Mouse (Mus musculus): ENCODE data around the gene Il9r.
"Not testable (repeated sequence)": the region's sequence is repeated elsewhere in the genome, so short reads cannot be mapped to it uniquely, and the experiment has no call there.

Gene Il9r

DNA sequence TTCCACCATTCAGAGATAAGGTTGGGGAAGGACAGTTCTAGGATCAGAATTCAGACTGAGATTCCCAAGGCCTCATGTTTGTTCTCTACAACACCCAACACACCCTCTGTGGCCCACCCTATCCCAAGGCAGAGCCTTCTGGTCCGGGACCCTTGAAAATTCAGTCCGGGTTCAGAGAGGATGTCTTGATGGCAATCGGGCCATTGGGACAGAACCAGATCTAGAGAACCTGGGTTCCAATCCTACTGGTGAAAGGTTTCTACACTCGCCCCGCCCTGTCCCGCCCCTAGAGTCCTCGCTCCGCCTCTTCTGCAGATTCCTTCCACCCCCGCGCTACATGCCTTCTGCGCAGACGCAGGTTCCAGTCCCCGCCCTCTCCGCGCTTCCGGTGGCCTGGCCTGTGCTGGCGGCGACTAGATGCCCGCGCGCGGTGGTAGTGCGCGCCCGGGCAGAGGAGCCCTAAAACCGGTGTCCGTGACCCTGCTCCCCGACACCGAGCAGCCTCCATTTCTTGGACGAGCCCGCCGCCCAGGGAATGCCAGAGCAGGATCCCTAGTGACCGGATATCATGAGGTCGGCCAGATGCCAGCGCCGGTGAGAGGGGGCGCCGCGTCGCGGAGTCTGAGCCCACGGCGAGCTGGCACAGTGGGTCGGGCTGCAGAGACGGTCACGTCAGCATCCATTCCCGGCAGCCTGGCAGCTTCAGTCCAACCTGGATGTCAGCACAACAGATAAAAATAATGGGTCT lies 26.2 kb upstream of the Il9r start, which contains the start of gene Mpg:
Gene Mpg, plus strand, starts transcription at position 382 of the 748 bp plus-strand sequence.
- DNase-seq (ENCODE audit: low read depth), result peak; percentile 81

- no peak for DNase-seq (ENCODE audit: low read depth)
Observed at GRCm38 (mm10) chr11:32225222-32226104, 25.4 kb upstream of the Il9r start.

GRCm38 (mm10) chr11:32224468-32225139 lies 24.5 kb upstream of the Il9r start:
- no peak for DNase-seq (ENCODE audit: low read depth)

DNA sequence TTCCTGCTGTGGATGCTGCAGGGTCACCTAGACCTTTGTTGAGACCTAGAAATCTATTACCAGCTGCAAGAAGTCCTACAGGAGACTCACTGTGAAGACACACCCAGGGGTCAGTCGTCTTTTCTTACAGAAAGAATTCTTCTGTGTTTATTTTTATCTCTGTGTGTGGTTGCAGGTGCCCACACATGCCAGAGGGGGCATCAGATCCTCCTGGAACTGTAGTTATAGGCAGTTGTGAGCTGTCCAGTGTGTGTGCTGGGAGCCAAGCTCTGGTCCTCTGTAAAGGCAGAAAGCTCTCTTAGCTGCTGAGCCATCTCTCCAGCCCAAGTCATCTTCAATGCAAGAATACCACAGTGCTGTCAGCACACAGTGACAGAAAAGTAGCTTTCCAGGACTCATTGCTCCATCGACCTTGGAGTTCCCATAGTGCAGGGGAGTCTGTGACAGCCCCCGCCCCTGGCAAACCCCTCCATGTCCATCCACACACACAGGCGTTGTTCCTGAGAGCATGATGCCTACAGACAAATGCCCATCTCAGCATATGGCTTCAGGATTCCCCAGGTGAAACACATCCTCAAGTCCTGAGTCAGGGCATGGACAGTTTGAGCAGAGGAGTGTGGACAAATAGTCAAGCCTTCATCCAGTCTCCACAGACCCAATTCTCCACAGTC lies 23.4 kb upstream of the Il9r start:
- no peak for DNase-seq (ENCODE audit: low read depth)

DNA sequence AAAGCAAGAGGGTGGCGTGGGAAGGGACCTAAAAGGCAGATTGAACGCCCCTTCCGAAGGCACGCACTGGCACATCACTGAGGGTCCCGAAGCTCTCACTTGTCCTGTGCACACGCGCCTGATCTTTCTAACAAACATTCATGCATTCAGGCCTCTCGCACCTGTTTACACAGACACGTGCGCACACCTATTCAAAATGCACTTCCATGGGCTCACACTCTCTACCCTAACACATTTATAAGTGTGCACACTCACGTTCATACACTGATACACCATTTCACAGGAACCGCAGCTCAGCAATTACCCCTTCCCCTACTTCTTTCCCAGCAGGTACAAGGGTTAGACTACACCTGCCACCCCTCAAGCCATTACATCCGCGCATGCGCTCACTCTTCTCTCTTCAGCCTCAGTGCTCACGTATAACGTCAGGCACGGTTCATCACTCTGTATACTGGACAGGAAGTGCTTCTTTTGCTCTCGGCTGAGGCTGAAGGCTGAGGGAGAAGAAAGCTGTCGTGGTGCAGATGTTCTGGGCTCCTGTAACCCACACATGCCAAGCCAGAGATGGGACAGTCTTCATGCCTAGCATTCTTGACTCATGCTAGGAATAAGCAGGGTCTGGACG lies 22.6 kb upstream of the Il9r start:
- no peak for DNase-seq (ENCODE audit: low read depth)

DNA sequence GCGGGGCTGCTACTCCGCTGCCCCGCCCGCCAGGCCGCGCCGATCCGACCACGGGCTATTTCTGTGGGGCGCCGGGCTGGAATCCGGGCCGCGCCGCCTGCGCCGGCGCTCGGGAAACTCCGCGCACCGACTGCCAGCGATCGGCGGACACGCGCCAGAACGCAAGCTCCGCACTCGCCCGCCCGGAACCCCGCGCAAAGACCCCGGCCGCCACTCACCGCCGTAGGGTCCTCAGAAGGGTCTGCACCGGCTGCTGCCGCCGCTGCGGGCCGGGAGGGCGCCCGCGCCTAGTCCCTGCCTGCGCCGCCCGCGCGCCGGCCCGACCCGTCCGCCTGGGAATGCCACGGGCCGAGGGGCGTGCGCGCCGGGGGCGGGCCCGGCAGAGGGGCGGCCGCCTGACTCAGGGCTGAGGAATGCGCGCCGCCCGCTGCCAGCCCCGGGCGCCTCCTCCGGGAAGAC lies 21.9 kb upstream of the Il9r start, which contains the start of gene Rhbdf1:
Gene Rhbdf1, minus strand, starts transcription at position 350 of the 459 bp plus-strand sequence.
- no peak for DNase-seq (ENCODE audit: low read depth)

DNA sequence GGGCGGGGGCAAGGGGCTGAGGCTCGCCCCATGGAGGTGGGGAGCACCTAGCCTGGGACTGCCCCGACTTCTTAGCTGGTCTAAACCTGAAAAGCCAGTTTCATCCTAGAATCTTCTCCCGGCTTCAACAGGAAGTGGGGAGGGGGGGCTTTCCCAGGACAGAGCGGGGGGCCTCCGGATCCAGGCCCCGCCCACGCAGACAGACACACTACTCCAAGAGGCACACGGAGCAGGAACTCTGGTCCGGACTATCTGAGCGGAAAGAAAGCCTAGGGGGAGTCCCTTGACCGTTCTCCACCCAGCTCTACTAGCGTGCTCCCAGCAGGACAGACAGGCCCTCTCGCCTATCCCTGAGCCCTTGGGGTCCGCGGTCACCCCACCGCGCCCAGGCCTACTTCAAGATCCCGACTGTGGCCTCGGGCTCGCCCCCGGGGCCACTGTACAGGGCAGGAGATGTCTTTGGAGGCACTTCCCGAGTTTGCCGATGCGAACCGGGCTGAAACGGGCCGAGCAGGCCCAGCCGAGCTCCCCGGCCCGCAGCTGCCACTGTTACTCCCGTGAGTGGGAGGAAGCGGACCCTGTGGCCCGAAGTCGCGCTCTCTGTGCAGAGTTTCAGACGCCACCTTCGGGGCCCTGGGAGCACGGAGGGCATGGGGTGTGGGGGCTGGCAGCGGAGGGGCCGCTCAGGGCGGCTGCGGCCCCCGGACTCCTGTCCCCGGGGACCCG lies 21.3 kb upstream of the Il9r start:
- DNase-seq (ENCODE audit: low read depth), result no peak

DNA sequence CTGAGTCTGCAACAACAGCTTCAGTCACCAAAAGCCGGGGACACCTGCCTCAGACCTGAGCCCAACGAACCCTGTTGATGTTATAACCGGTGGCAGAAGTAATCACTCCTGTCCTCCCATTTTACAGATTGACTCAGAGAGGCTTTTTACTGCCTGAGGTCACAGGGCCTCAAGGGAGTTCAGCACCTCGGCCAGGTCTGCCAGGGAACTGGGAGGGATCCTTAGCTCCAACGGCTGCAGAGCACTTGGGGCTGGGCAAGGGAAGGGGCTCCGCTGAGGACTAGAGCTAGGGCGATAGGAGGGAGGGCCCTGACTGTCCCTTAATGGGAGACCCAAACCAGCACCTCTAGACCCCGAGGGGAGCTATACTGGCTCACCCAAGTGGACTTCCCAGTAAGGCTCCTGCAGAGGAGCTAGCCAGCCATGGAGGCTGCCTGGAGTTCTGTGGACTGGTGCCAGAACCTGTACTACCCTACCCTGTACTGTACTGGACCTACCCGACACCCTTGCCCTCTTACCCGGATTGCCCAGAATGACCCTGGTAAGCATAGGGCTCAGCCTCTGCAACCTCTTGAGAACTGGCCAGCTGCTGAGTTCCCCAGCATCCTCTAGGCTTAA lies 20.6 kb upstream of the Il9r start:
- DNase-seq (ENCODE audit: low read depth), result no peak

- no peak for DNase-seq (ENCODE audit: low read depth)
Observed at GRCm38 (mm10) chr11:32219287-32219686, 19.2 kb upstream of the Il9r start.

DNA sequence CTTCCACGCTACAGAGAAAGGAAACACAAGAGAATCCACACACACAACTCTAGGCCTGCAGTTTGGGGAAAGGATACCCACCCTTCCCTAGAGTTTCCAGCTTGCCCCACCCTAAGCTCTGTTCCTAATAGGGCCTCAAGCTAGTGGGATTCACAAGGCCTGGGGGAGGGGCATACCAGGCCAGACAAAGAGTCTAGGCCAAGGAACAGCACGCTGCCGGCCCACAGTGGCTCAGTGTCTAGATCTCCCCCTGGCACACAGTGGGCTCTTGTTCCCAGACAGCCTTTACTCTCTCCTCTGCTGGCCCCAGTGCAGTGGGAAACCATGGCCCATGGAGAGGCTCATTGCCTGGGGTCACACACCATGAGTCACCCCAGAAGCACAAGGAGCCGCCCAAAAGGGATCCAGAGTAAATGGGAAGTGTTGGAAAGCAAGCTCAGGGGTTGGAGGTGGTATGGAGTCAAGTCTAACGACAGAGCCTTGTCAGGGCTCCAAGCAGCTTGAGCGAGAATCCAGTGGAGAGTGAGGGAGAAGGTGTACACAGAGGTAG lies 18.5 kb upstream of the Il9r start:
- no peak for DNase-seq (ENCODE audit: low read depth)

DNA sequence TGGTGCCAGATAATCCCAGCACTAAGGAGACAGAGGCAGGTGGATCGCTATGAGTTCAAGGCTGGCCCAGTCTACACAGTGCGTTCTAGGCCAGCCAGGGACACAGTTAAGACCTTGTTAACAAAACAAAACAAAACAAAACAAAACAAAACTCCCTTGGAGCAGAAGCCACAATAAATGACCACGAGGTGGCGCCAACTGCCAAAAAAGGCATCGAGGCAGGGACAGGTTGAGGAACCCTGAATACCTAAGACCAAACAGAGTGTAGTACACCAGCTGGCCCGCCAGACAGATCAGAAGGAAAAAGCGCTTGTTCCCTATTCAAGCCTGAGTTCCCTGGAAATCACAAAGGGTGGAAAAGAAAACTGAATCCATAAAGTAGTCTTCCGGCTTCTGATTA lies 16.8 kb upstream of the Il9r start:
- peak; percentile 66 for DNase-seq (ENCODE audit: low read depth)

GRCm38 (mm10) chr11:32215372-32216162 lies 15.5 kb upstream of the Il9r start:
- no peak for DNase-seq (ENCODE audit: low read depth)

GRCm38 (mm10) chr11:32210623-32211022 lies 10.5 kb upstream of the Il9r start:
- no peak for DNase-seq (ENCODE audit: low read depth)

- peak; percentile 99 for DNase-seq (ENCODE audit: low read depth)
Observed at GRCm38 (mm10) chr11:32205058-32205873, 5.2 kb upstream of the Il9r start, which contains the start of gene Snrnp25. Snrnp25 (plus strand) TSS chr11:32205415.

GRCm38 (mm10) chr11:32201922-32202685 lies 2.0 kb upstream of the Il9r start:
- no peak for DNase-seq (ENCODE audit: low read depth)

DNA sequence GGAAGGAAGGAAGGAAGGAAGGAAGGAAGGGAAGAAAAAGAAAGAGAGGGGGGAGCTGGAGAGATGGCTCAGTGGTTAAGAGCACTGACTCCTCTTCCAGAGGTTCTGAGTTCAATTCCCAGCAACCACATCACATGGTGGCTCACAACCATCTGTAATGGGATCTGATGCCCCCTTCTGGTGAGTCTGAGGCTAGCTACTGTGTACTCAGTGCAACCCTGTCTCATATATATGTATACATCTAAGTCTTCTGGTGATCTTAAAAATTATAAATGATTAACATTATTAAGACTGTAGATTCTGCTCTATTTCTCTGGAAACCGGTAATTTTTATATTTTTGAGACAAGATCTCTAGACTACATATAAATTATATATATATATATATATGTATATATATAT lies 913 bp upstream of the Il9r start:
- DNase-seq (ENCODE audit: low read depth), result not testable (repeated sequence)

DNA sequence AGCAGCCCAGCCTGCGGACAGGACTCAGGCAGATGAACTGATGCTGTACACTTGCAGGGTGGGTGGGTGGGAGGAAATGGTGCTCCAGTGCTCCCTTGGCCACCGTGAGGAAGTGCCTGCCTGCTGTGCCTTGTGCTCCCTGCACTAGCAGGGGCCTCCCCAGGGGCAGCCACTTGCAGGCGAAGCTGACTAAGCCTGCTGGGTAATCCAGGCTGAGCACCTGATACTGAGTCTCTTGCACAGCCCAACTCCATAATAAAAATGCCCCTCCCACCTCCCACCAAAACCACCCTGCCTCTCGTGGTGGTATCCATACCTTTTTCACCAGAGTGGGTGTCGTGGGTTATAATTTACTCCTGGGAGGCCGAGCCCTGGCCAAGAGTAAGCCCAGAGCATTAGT lies 849 bp downstream of the Il9r start:
- no peak for DNase-seq (ENCODE audit: low read depth)

All from c-Kit-positive CD71-positive TER-119-negative erythroid progenitor cells, embryonic 14.5 days (primary cell).